Mouse (Mus musculus) heart, postnatal 36 days (tissue): Measurements from ENCODE around the gene 4930451I11Rik. TPM values are rescaled to one million over a fixed set of nuclear protein-coding genes. Genes with fewer than 3 reads are reported as not detected.
A peak's percentile ranks its signal among the peaks of the same experiment; 100 is the strongest.

Source experiments
- DNase-seq, 2 experiments: peaks; one replicate each; pipeline ENCODE4 v3.0.0; 2021 to 2022
- intact Hi-C: fragments of 180-260 bp; cut with DNase I; formaldehyde crosslinking; loops from one replicate; pipeline ENCODE4 v1.15.1; 2025
- total RNA-seq, 2 experiments: library from RNA; stranded (reverse); gene quantifications; 2 replicates each; pipeline ENCODE4 v1.2.3; 2021

4930451I11Rik gene
- not detected for total RNA-seq

- DNase-seq, result no peak
- intact Hi-C loops, result loop anchor here (2.0 kb wide), 1 partner anchor 273 kb away; no protein-coding TSS in a partner anchor
These were observed at the start of gene 4930451I11Rik for GRCm38 (mm10) chr7:126831539-126831938. 4930451I11Rik (minus strand) TSS chr7:126831639.

- intact Hi-C loops, result loop anchor here (2.0 kb wide), 1 partner anchor 16 kb away; no protein-coding TSS in a partner anchor
- DNase-seq, result peak; percentile 38
These were observed 49.6 kb upstream of the 4930451I11Rik start for GRCm38 (mm10) chr7:126881040-126881439.

GRCm38 (mm10) chr7:126877239-126877638 lies 45.8 kb upstream of the 4930451I11Rik start:
- intact Hi-C loops, result no loop called here
- no peak for DNase-seq

- intact Hi-C loops, result no loop called here
- no peak for DNase-seq
These were observed 39.1 kb upstream of the 4930451I11Rik start for GRCm38 (mm10) chr7:126870520-126870891.

GRCm38 (mm10) chr7:126869780-126870519 lies 38.5 kb upstream of the 4930451I11Rik start:
- intact Hi-C loops, result no loop called here
- no peak for DNase-seq

GRCm38 (mm10) chr7:126868003-126868402 lies 36.6 kb upstream of the 4930451I11Rik start:
- no peak for DNase-seq
- intact Hi-C loops, result no loop called here

- DNase-seq, result no peak
- intact Hi-C loops, result no loop called here
These were observed 36.1 kb upstream of the 4930451I11Rik start for GRCm38 (mm10) chr7:126867534-126867933.

GRCm38 (mm10) chr7:126863791-126864190 lies 32.4 kb upstream of the 4930451I11Rik start:
- DNase-seq, result no peak
- intact Hi-C loops, result loop anchor here (2.0 to 5.0 kb wide), 4 partner anchors 17 to 334 kb away; partner anchors contain the start of gene Cd2bp2

GRCm38 (mm10) chr7:126862147-126862784 lies 30.8 kb upstream of the 4930451I11Rik start, which contains the start of gene Ino80e:
Ino80e (minus strand) TSS chr7:126862377.
- intact Hi-C loops, result loop anchor here (5.0 kb wide), 3 partner anchors 35 to 335 kb away; partner anchors contain the start of gene Cd2bp2
- DNase-seq, result peak; percentile 92 to 94

GRCm38 (mm10) chr7:126861429-126862130 lies 30.1 kb upstream of the 4930451I11Rik start, which contains the start of gene Hirip3:
Hirip3 (plus strand) TSS chr7:126861972.
- intact Hi-C loops, result loop anchor here (2.0 to 5.0 kb wide), 4 partner anchors 36 to 336 kb away; partner anchors contain the start of genes Cd2bp2 and Kctd13

GRCm38 (mm10) chr7:126860987-126861386 lies 29.5 kb upstream of the 4930451I11Rik start:
- DNase-seq, result no peak
- intact Hi-C loops, result loop anchor here (2.0 to 5.0 kb wide), 4 partner anchors 36 to 336 kb away; partner anchors contain the start of genes Cd2bp2 and Kctd13

More at GRCm38 (mm10) chr7:126861429-126862130, 30.1 kb upstream of the 4930451I11Rik start, which contains the start of gene Hirip3:
- peak; percentile 93 to 96 for DNase-seq

- intact Hi-C loops, result no loop called here
- no peak for DNase-seq
These were observed 25.4 kb upstream of the 4930451I11Rik start for GRCm38 (mm10) chr7:126856741-126857420.

GRCm38 (mm10) chr7:126855641-126856040 lies 24.2 kb upstream of the 4930451I11Rik start:
- intact Hi-C loops, result no loop called here
- no peak for DNase-seq

- intact Hi-C loops, result no loop called here
- no peak for DNase-seq
These were observed 22.0 kb upstream of the 4930451I11Rik start for GRCm38 (mm10) chr7:126853454-126853853.

- DNase-seq, result no peak
- intact Hi-C loops, result no loop called here
These were observed 19.8 kb upstream of the 4930451I11Rik start for GRCm38 (mm10) chr7:126851192-126851591.

- intact Hi-C loops, result no loop called here
- no peak for DNase-seq
These were observed 18.7 kb upstream of the 4930451I11Rik start for GRCm38 (mm10) chr7:126850161-126850560.

GRCm38 (mm10) chr7:126848794-126849193 lies 17.4 kb upstream of the 4930451I11Rik start:
- no peak for DNase-seq
- intact Hi-C loops, result no loop called here

GRCm38 (mm10) chr7:126847421-126848398 lies 16.3 kb upstream of the 4930451I11Rik start:
- DNase-seq, result no peak
- intact Hi-C loops, result no loop called here

- no peak for DNase-seq
- intact Hi-C loops, result no loop called here
These were observed 15.6 kb upstream of the 4930451I11Rik start, which contains the start of gene Doc2a for GRCm38 (mm10) chr7:126847116-126847420. Doc2a (plus strand) TSS chr7:126847416.
